ENCODE assay signal across 1 mouse cellular context in genomic region chr11:88605771-88606170, GRCm38 (mm10).
A peak's percentile ranks its signal among the peaks of the same experiment; 100 is the strongest.
TF ChIP-seq lines count a peak whose summit lies in the region.

No protein-coding gene starts in this region.

TF ChIP-seq in CH12.LX, 34 proteins besides CTCF, POLR2A, EP300 and RAD21 (continued from another document):
- TF ChIP-seq MYC (IDR thresholded peaks at IDR 0.05; ENCODE audit: low read depth, low read length) (peak; percentile 56; the same call in 1 of the 2 replicates), MAZ (IDR thresholded peaks at IDR 0.05; ENCODE audit: low read depth, low read length) (no peak), ZC3H11A (IDR thresholded peaks at IDR 0.05; ENCODE audit: low read depth, low read length) (no peak), MXI1 (IDR thresholded peaks at IDR 0.05; ENCODE audit: low read depth, low read length) (peak; percentile 19; the same call in 1 of the 2 replicates), UBTF (IDR thresholded peaks at IDR 0.05; ENCODE audit: low read depth, low read length) (no peak), RCOR1 (conservative IDR thresholded peaks at IDR 0.05; ENCODE audit: low read depth, low read length) (no peak)
